Mouse (Mus musculus) WW6 (cell line): ENCODE measurements around the gene Begain.

ENCODE experiments used
- DNase-seq: peaks from one replicate; pipeline ENCODE4 v3.0.0-alpha.2; 2013; ENCODE audit warnings: low read depth, low spot score

The Begain gene

GRCm38 (mm10) chr12:109053020-109053806 lies 14.8 kb downstream of the Begain start:
- DNase-seq: no peak

GRCm38 (mm10) chr12:109049949-109050348 lies 18.1 kb downstream of the Begain start:
- DNase-seq: no peak

GRCm38 (mm10) chr12:109045581-109045980 lies 22.4 kb downstream of the Begain start:
- DNase-seq: no peak

GRCm38 (mm10) chr12:109044497-109044896 lies 23.5 kb downstream of the Begain start:
- no peak for DNase-seq

GRCm38 (mm10) chr12:109039311-109039710 lies 28.7 kb downstream of the Begain start:
- no peak for DNase-seq

GRCm38 (mm10) chr12:109038179-109038819 lies 29.7 kb downstream of the Begain start:
- DNase-seq: no peak

GRCm38 (mm10) chr12:109037026-109037425 lies 31.0 kb downstream of the Begain start:
- DNase-seq: no peak

GRCm38 (mm10) chr12:109023780-109024179 lies 44.2 kb downstream of the Begain start:
- DNase-seq: no peak

GRCm38 (mm10) chr12:109022966-109023365 lies 45.1 kb downstream of the Begain start:
- no peak for DNase-seq

- DNase-seq: no peak
These were observed 45.8 kb downstream of the Begain start for GRCm38 (mm10) chr12:109022181-109022691.

GRCm38 (mm10) chr12:109010070-109010649 lies 57.9 kb downstream of the Begain start:
- DNase-seq: no peak

GRCm38 (mm10) chr12:109002978-109003377 lies 65.0 kb downstream of the Begain start:
- no peak for DNase-seq

- DNase-seq: no peak
These were observed 70.8 kb downstream of the Begain start for GRCm38 (mm10) chr12:108997249-108997648.

- DNase-seq: no peak
These were observed 71.9 kb downstream of the Begain start for GRCm38 (mm10) chr12:108995976-108996636.

GRCm38 (mm10) chr12:108994436-108995031 lies 73.5 kb downstream of the Begain start:
- DNase-seq: peak; percentile 29

- no peak for DNase-seq
These were observed 75.0 kb downstream of the Begain start for GRCm38 (mm10) chr12:108993046-108993445.

- DNase-seq: no peak
These were observed 77.6 kb downstream of the Begain start for GRCm38 (mm10) chr12:108990425-108990824.

GRCm38 (mm10) chr12:108987448-108987847 lies 80.6 kb downstream of the Begain start:
- no peak for DNase-seq

- no peak for DNase-seq
These were observed 83.0 kb downstream of the Begain start for GRCm38 (mm10) chr12:108985025-108985424.

- DNase-seq: no peak
These were observed 83.5 kb downstream of the Begain start for GRCm38 (mm10) chr12:108984471-108984870.

GRCm38 (mm10) chr12:108983496-108983895 lies 84.5 kb downstream of the Begain start:
- DNase-seq: no peak

- no peak for DNase-seq
These were observed 85.4 kb downstream of the Begain start for GRCm38 (mm10) chr12:108982684-108982960.
